Mouse (Mus musculus) embryonic facial prominence, embryonic 14.5 days (tissue): ENCODE data around the gene Fitm2. TPM values are rescaled to one million over a fixed set of nuclear protein-coding genes. Genes with fewer than 3 reads are reported as not detected.

ENCODE experiments used
- ATAC-seq: fragments of 200-750 bp; cut with Nextera tagmentation; 2 replicates; pipeline ENCODE4 v1.8.0; 2017; ENCODE audit warnings: low read depth, moderate number of reproducible peaks, moderate TSS enrichment
- DNase-seq: peaks from one replicate; pipeline ENCODE4 v3.0.0-alpha.2; 2015; ENCODE audit warnings: low spot score
- H3K27ac ChIP-seq: fragments of 300-500 bp; sonication (generic); replicated peaks from 2 replicates; pipeline ENCODE4 v1.5.1; 2014; ENCODE audit warnings: low read depth, mild to moderate bottlenecking, low read length, moderate library complexity
- H3K27me3 ChIP-seq: fragments of 300-500 bp; sonication (generic); replicated peaks from 2 replicates; pipeline ENCODE4 v1.6.1; 2014; ENCODE audit warnings: low read length; ENCODE audit not compliant: control insufficient read depth, insufficient read depth
- H3K36me3 ChIP-seq: fragments of 300-500 bp; sonication (generic); 2 replicates; pipeline ENCODE4 v1.6.1; 2014; ENCODE audit warnings: low read length, mixed read lengths; ENCODE audit not compliant: control insufficient read depth, insufficient read depth
- H3K4me1 ChIP-seq: fragments of 300-500 bp; sonication (generic); 2 replicates; pipeline ENCODE4 v1.6.1; 2014; ENCODE audit warnings: antibody characterized with exemption, low read length; ENCODE audit not compliant: control insufficient read depth, insufficient read depth
- H3K4me2 ChIP-seq: fragments of 300-500 bp; sonication (generic); 2 replicates; pipeline ENCODE4 v1.6.1; 2014; ENCODE audit warnings: low read depth, mild to moderate bottlenecking, low read length, moderate library complexity, mixed read lengths
- H3K4me3 ChIP-seq: fragments of 300-500 bp; sonication (generic); 2 replicates; pipeline ENCODE4 v1.5.1; 2014; ENCODE audit warnings: low read depth, mild to moderate bottlenecking, low read length
- H3K9ac ChIP-seq: fragments of 300-500 bp; sonication (generic); 2 replicates; pipeline ENCODE4 v1.6.1; 2014; ENCODE audit warnings: low read depth, mild to moderate bottlenecking, low read length, moderate library complexity, mixed read lengths
- H3K9me3 ChIP-seq: fragments of 300-500 bp; sonication (generic); 2 replicates; pipeline ENCODE4 v1.6.1; 2016; ENCODE audit warnings: low read length; ENCODE audit not compliant: control insufficient read depth
- WGBS: fragments of 180-500 bp; shearing (Covaris S2); extraction: QIAGEN DNeasy Blood & Tissue Kit; methylation state at CpG from one replicate; pipeline ENCODE4 v1.1.7; 2014; 5-methylcytosine and 5-hydroxymethylcytosine counted together
- polyA plus RNA-seq: library from polyadenylated mRNA; unstranded; fragments of >200 nt; fragmentation: Nextera tagmentation; extraction: Ambion mirVana; gene quantifications from 2 replicates; pipeline ENCODE4 v1.2.1, GENCODE M21; 2014

Gene Fitm2
- polyA plus RNA-seq, 1 experiment from 2014 or later, result 11.3 TPM

DNA sequence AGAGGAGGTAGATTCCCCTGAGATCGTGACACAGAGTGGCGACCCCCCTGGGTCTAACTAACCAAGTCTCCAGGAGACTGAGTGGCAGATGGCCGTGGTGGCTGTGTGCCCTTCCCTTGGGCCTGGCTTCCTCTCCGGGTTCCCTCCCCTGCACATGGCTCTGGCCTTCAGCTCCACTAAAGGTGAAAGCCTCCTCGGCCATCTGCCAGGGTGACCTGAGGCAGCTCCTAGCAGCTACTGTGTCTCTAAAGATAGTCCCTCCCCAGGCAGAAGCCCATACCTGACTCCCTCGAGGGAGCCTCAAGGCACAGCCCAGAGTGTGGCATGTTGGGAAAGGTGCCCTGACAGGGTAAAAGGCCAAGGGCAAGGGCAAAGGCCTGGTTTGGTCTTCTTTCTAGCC, 28.9 kb downstream of the Fitm2 start:
- DNase-seq (no peak), ATAC-seq (no peak)
- H3K9me3 ChIP-seq, result no peaks in the 10 kb centered on the region
- H3K4me2 ChIP-seq, result no peak overlapping the region
- no peak overlapping the region for H3K9ac ChIP-seq
- H3K4me1 ChIP-seq, result no peaks in the 10 kb centered on the region
- peaks cover 13% of the 10 kb centered on the region for H3K27me3 ChIP-seq
- no peak overlapping the region for H3K27ac ChIP-seq
- 58% methylated on average over 6 of the region's 6 CpGs for WGBS
- H3K36me3 ChIP-seq, result no peaks in the 10 kb centered on the region
- no peak overlapping the region for H3K4me3 ChIP-seq

DNA sequence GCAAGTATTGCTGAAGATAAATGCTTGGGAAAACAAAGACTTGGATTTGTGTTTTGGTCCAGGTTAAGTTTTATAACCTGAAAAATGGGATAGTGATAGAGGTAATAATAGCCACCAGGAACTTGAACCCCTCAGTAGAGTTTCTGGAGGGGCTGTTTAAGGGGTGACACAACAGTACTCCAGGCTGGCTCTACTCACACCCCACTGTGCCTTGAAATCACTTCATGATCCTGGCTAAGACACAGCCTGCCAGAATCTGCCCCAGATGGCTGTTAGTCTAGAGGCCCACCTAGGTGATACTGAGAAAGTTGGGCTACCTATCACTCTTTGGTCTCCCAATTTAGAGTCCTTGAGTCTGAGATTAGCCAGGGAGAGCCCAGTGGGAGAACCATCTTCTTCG, 32.9 kb downstream of the Fitm2 start:
- Histone ChIP-seq H3K9me3 (no peaks in the 10 kb centered on the region), H3K4me3 (no peak overlapping the region), H3K27me3 (peaks cover 27% of the 10 kb centered on the region), H3K9ac (no peak overlapping the region), H3K4me1 (no peaks in the 10 kb centered on the region), H3K4me2 (peak overlapping the region; percentile 46; the same call in 1 of the 2 replicates), H3K27ac (no peak overlapping the region), H3K36me3 (no peaks in the 10 kb centered on the region)
- ATAC-seq (no peak), DNase-seq (no peak)
- 33% methylated on average over 1 of the region's 1 CpGs for WGBS

DNA sequence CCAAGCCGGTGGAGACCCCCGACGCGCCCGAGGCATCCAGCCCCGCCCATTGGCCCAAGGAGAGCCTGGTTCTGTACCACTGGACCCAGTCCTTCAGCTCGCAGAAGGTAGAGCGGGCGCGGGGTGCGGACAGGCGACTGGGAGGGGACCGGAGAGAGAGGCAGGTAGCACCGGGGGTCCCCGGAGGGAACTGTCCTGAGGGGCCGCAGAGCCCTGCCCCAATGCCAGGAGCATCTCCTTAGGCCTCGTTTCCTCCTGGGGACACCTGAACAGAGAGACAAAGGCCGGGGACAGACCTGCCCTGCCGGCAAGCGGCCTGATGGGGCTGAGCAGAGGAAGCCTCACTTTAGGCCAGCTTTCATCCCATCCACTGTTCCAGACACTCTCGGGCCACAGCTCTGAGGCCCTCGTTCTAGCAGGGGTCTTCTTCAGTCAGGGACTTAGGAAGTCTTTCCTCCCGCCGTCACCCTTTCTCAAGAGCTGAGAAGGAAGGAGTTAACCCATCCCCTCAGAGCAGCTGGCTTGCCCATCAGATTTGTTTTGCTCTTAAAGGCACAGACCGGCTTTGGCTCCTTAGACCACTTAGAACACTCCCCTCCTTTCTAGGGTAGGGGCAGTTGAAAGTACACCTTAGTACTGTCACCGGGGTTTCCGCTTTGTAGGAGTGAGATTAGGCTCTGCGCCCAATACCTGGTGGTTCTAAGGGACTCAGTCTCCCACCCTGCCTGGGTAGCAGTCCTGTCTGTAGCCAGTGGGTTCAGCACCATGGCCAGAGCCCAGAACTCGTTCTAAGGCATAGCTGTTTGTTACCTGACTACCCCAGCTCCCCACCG, 33.6 kb downstream of the Fitm2 start:
- Histone ChIP-seq H3K36me3 (no peaks in the 10 kb centered on the region), H3K4me1 (no peaks in the 10 kb centered on the region), H3K9me3 (no peaks in the 10 kb centered on the region), H3K4me2 (peak overlapping the region; percentile 46), H3K9ac (0 out of 2 replicates have a peak overlapping the region, but pooled peaks have one; percentile 27), H3K27ac (no peak overlapping the region), H3K27me3 (peaks cover 27% of the 10 kb centered on the region), H3K4me3 (peak overlapping the region; percentile 30)
- DNase-seq, result peak; percentile 75
- 2% methylated on average over 21 of the region's 30 CpGs for WGBS
- ATAC-seq, result no peak; the same call in 1 of the 2 replicates

DNA sequence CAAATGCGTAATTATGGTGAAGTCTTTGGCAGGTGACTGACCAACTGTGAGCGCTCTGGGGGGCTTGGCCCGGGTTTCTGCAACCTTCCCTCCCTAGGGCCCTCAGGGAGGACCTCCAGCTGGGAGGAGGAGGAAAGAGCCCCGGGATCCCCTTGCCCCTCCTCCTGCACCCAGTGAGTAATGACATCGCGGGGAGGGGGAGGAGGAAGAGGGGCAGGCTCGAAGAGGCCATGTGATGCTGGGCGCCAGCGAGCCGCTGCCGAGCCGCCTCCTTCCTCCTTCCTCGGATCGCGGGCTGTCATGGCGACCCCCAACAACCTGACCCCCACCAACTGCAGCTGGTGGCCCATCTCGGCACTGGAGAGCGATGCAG, 34.2 kb downstream of the Fitm2 start, which contains the start of gene Gdap1l1:
TSS of gene Gdap1l1 (plus strand) at position 231 of the 373 bp plus-strand sequence.
- Histone ChIP-seq H3K4me1 (no peaks in the 10 kb centered on the region), H3K9ac (0 out of 2 replicates have a peak within 1 kb of the TSS, but pooled peaks have one; percentile 27), H3K27me3 (peaks cover 27% of the 10 kb centered on the region), H3K4me3 (peak within 1 kb of the TSS; percentile 30), H3K36me3 (no peaks in the 10 kb centered on the region), H3K9me3 (no peaks in the 10 kb centered on the region), H3K4me2 (peak within 1 kb of the TSS; percentile 46), H3K27ac (no peak within 1 kb of the TSS)
- ATAC-seq (no peak; the same call in 1 of the 2 replicates), DNase-seq (peak; percentile 21)
- WGBS, result 3% methylated on average over 7 of the region's 18 CpGs

DNA sequence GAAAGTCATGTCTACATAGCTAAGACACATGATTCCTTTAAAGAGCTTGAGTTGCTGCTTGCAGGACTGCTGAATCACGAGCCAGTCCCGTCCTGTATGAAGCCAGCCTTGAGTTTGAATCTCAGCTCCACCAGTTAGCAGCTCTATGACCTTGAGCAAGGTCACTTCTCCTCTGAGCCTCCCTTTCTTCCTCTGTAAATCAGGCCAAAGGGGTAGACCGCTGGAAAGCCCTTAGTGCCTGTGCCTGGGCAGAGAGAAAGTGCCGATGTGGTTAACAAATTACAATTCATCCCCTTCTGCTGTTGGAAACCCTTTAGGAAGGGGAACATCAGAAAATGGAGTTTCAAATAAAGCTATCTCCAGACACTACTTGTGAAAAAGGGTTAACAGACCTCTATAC, 34.6 kb downstream of the Fitm2 start:
- no peak overlapping the region; the same call in 1 of the 2 replicates for H3K4me3 ChIP-seq
- peak overlapping the region; percentile 46; the same call in 1 of the 2 replicates for H3K4me2 ChIP-seq
- no peak for ATAC-seq
- no peaks in the 10 kb centered on the region for H3K4me1 ChIP-seq
- H3K9me3 ChIP-seq, result no peaks in the 10 kb centered on the region
- no peak for DNase-seq
- no peak overlapping the region for H3K27ac ChIP-seq
- H3K36me3 ChIP-seq, result no peaks in the 10 kb centered on the region
- WGBS, result 38% methylated on average over 4 of the region's 4 CpGs
- H3K9ac ChIP-seq, result no peak overlapping the region
- peaks cover 27% of the 10 kb centered on the region for H3K27me3 ChIP-seq

DNA sequence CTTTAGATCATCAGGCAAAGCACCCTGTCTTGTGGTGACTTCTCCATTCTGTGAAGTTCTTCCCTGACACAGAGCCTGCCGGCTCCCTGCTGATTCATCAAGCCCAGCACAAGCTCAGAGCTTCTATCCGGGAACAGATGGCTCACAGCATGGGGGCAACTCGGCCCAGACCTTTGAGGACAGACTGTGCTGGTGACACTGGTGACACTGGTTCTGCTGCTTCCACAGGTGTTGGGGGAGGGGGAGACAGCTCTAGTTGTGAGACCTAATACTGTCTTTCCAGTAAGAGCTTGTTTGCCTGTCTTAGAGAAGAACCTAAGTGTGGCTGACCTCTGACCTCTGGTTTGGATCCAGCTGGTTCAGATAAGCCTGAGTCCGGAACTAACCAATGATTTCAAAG, 38.5 kb downstream of the Fitm2 start:
- Histone ChIP-seq H3K27ac (no peak overlapping the region), H3K9me3 (no peaks in the 10 kb centered on the region), H3K4me2 (no peak overlapping the region), H3K4me3 (no peak overlapping the region), H3K4me1 (no peaks in the 10 kb centered on the region), H3K9ac (no peak overlapping the region), H3K27me3 (peaks cover 18% of the 10 kb centered on the region), H3K36me3 (no peaks in the 10 kb centered on the region)
- ATAC-seq (no peak), DNase-seq (no peak)
- 14% methylated on average over 4 of the region's 4 CpGs for WGBS

DNA sequence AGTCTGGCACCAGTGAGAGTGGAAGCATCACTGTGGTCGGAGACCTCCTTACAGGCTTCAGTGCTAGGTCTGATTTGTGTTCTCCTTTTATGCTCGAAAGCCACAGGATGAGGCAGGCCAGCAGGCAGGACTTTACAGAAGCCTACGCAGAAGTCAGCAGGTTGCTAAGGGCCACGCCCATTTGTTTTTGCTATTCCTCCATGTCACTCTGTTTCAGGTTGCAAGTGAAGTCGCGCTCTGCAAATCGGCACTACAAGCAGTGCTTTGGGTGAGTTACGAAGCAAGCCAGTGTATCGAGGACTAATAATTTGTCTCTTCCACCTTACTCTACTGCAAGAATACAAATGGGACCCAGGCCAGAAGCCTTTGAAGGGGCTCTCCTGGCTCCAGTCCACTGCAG, 41.1 kb downstream of the Fitm2 start:
- Histone ChIP-seq H3K4me3 (no peak overlapping the region), H3K27me3 (no peaks in the 10 kb centered on the region), H3K9me3 (no peaks in the 10 kb centered on the region), H3K36me3 (no peaks in the 10 kb centered on the region), H3K9ac (no peak overlapping the region), H3K4me1 (no peaks in the 10 kb centered on the region), H3K4me2 (no peak overlapping the region), H3K27ac (no peak overlapping the region)
- ATAC-seq (no peak), DNase-seq (no peak)
- WGBS, result 84% methylated on average over 9 of the region's 9 CpGs

DNA sequence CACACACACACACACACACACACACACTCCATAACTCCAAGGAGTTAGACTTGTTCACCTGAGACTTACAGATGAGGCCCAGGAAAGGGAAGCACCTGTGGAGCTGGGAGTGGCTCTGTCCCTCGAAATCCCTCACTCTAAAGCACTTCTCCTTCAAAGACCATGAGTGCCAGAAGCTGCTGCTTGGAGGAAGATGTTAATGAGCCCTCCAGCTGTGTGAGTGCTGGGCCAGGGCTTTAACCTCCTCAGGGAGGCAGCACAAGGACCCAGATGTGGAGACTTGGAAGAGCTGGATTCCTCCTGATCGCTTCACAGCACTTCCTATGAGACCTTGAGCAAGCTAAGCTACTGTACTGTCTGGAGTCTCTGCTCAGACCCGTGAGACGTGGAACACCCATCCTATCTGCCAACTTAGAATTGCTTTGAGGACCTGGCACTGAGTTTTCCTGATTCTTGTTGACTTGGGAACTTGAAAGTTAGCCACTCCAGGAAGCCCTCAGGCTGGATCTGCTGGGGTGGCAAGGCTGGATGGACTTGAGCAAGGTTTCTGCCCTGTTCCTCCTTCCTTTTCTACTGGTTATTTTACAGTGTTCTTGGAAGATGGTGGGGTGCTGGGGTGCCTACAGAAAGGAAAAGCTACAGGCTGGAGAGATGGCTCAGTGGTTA, 44.0 kb downstream of the Fitm2 start:
- no peak for DNase-seq
- 44% methylated on average over 4 of the region's 4 CpGs for WGBS

More for the DNA sequence above, 44.0 kb downstream of the Fitm2 start:
- no peak overlapping the region for H3K4me2 ChIP-seq
- no peak overlapping the region for H3K4me3 ChIP-seq
- no peak overlapping the region for H3K9ac ChIP-seq
- H3K27ac ChIP-seq, result no peak overlapping the region
- no peaks in the 10 kb centered on the region for H3K4me1 ChIP-seq
- no peak for ATAC-seq
- no peaks in the 10 kb centered on the region for H3K36me3 ChIP-seq
- no peaks in the 10 kb centered on the region for H3K9me3 ChIP-seq
- H3K27me3 ChIP-seq, result no peaks in the 10 kb centered on the region
